Mouse (Mus musculus): Measurements from ENCODE around the gene Fuca1. TPM values are rescaled to one million over a fixed set of nuclear protein-coding genes. Genes with fewer than 3 reads are reported as not detected.

Gene Fuca1
- polyA plus RNA-seq, 1 experiment from 2014 or later, result 78.4 TPM

GRCm38 (mm10) chr4:135926861-135927260, 6.3 kb downstream of the Fuca1 start:
- ATAC-seq, result no peak
- H3K9ac ChIP-seq (ENCODE audit: low read depth, low read length), result no peak overlapping the region

DNA sequence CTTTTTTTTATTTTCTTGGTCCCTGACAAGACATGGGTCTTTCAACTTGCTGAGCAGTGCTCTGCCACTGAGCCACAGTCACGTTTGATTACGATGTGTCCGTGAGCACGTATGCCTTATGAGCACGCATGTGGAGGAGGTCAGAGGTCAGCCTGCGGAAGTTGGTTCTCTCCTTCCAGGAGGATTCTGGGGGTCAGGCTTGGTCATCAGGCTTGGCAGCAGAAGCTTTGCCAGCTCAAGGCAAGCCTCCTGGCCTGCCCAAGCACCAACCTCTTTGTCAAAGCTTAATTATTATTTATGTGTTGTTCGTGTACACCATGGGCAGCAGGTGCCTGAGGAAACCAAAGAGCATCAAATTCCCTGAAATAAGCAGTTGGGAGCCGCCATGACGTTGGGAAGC, 7.8 kb downstream of the Fuca1 start:
- 81% methylated on average over 9 of the region's 9 CpGs for WGBS
- no peak for ATAC-seq
- H3K27ac ChIP-seq (ENCODE audit: low read depth, low read length), result no peak overlapping the region
- no peaks in the 10 kb centered on the region for H3K27me3 ChIP-seq (replicated peaks; ENCODE audit: control insufficient read depth, insufficient read depth, low read length)
- no peaks in the 10 kb centered on the region for H3K9me3 ChIP-seq (ENCODE audit: control insufficient read depth, low read length)
- no peaks in the 10 kb centered on the region for H3K4me1 ChIP-seq (ENCODE audit: control insufficient read depth, insufficient read depth, low read depth, low read length)
- no peak overlapping the region for H3K9ac ChIP-seq (ENCODE audit: low read depth, low read length)
- no peak overlapping the region for H3K4me3 ChIP-seq (ENCODE audit: low read length)
- no peak overlapping the region for H3K4me2 ChIP-seq (ENCODE audit: low read length)
- H3K36me3 ChIP-seq (ENCODE audit: control insufficient read depth, insufficient read depth, low read length), result peaks cover 16% of the 10 kb centered on the region

More at GRCm38 (mm10) chr4:135926861-135927260, 6.3 kb downstream of the Fuca1 start:
- no peaks in the 10 kb centered on the region for H3K9me3 ChIP-seq (ENCODE audit: control insufficient read depth, low read length)
- H3K4me2 ChIP-seq (ENCODE audit: low read length), result no peak overlapping the region
- H3K4me1 ChIP-seq (ENCODE audit: control insufficient read depth, insufficient read depth, low read depth, low read length), result peaks cover 2% of the 10 kb centered on the region
- H3K27me3 ChIP-seq (replicated peaks; ENCODE audit: control insufficient read depth, insufficient read depth, low read length), result no peaks in the 10 kb centered on the region
- no peak overlapping the region for H3K27ac ChIP-seq (ENCODE audit: low read depth, low read length)
- WGBS, result 99% methylated on average over 3 of the region's 3 CpGs
- H3K36me3 ChIP-seq (ENCODE audit: control insufficient read depth, insufficient read depth, low read length), result peaks cover 8% of the 10 kb centered on the region; the same call in 1 of the 2 replicates
- no peak overlapping the region for H3K4me3 ChIP-seq (ENCODE audit: low read length)

GRCm38 (mm10) chr4:135929405-135929804, 8.9 kb downstream of the Fuca1 start:
- H3K9me3 ChIP-seq (ENCODE audit: control insufficient read depth, low read length), result no peaks in the 10 kb centered on the region
- no peak overlapping the region for H3K9ac ChIP-seq (ENCODE audit: low read depth, low read length)
- no peaks in the 10 kb centered on the region for H3K27me3 ChIP-seq (replicated peaks; ENCODE audit: control insufficient read depth, insufficient read depth, low read length)
- H3K4me2 ChIP-seq (ENCODE audit: low read length), result no peak overlapping the region
- H3K36me3 ChIP-seq (ENCODE audit: control insufficient read depth, insufficient read depth, low read length), result peaks cover 20% of the 10 kb centered on the region
- H3K4me1 ChIP-seq (ENCODE audit: control insufficient read depth, insufficient read depth, low read depth, low read length), result no peaks in the 10 kb centered on the region
- H3K4me3 ChIP-seq (ENCODE audit: low read length), result no peak overlapping the region
- ATAC-seq, result no peak
- WGBS, result 93% methylated on average over 5 of the region's 5 CpGs
- no peak overlapping the region for H3K27ac ChIP-seq (ENCODE audit: low read depth, low read length)

GRCm38 (mm10) chr4:135929828-135930227, 9.3 kb downstream of the Fuca1 start:
- Histone ChIP-seq H3K9ac (ENCODE audit: low read depth, low read length) (no peak overlapping the region), H3K9me3 (ENCODE audit: control insufficient read depth, low read length) (no peaks in the 10 kb centered on the region), H3K4me3 (ENCODE audit: low read length) (no peak overlapping the region), H3K27ac (ENCODE audit: low read depth, low read length) (no peak overlapping the region), H3K36me3 (ENCODE audit: control insufficient read depth, insufficient read depth, low read length) (peaks cover 22% of the 10 kb centered on the region), H3K4me2 (ENCODE audit: low read length) (no peak overlapping the region), H3K4me1 (ENCODE audit: control insufficient read depth, insufficient read depth, low read depth, low read length) (no peaks in the 10 kb centered on the region), H3K27me3 (replicated peaks; ENCODE audit: control insufficient read depth, insufficient read depth, low read length) (no peaks in the 10 kb centered on the region)
- WGBS, result 93% methylated on average over 9 of the region's 9 CpGs
- ATAC-seq, result no peak

DNA sequence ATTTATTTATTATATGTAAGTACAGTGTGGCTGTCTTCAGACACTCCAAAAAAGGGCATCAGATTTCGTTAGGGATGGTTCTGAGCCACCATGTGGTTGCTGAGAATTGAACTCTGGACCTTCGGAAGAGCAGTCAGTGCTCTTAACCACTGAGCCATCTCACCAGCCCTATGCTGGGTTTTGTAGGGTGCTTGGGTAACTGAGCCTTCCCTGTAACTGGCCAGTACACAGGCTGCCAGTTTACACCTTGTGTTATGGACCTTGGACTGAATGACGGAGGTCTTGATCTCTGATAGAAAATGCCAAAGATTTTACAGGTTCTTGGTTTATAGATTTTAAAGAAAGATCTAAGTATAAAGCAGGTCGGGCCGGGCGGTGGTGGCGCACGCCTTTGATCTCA, 9.7 kb downstream of the Fuca1 start:
- 97% methylated on average over 8 of the region's 8 CpGs for WGBS
- Histone ChIP-seq H3K36me3 (ENCODE audit: control insufficient read depth, insufficient read depth, low read length) (peaks cover 22% of the 10 kb centered on the region), H3K9ac (ENCODE audit: low read depth, low read length) (no peak overlapping the region), H3K27me3 (replicated peaks; ENCODE audit: control insufficient read depth, insufficient read depth, low read length) (no peaks in the 10 kb centered on the region), H3K4me3 (ENCODE audit: low read length) (no peak overlapping the region), H3K4me1 (ENCODE audit: control insufficient read depth, insufficient read depth, low read depth, low read length) (no peaks in the 10 kb centered on the region), H3K9me3 (ENCODE audit: control insufficient read depth, low read length) (no peaks in the 10 kb centered on the region), H3K4me2 (ENCODE audit: low read length) (no peak overlapping the region), H3K27ac (ENCODE audit: low read depth, low read length) (no peak overlapping the region)
- no peak for ATAC-seq

GRCm38 (mm10) chr4:135931832-135932231, 11.3 kb downstream of the Fuca1 start:
- no peak overlapping the region for H3K27ac ChIP-seq (ENCODE audit: low read depth, low read length)
- no peaks in the 10 kb centered on the region for H3K27me3 ChIP-seq (replicated peaks; ENCODE audit: control insufficient read depth, insufficient read depth, low read length)
- no peaks in the 10 kb centered on the region for H3K4me1 ChIP-seq (ENCODE audit: control insufficient read depth, insufficient read depth, low read depth, low read length)
- no peak overlapping the region for H3K4me3 ChIP-seq (ENCODE audit: low read length)
- no peak overlapping the region for H3K4me2 ChIP-seq (ENCODE audit: low read length)
- ATAC-seq, result no peak
- H3K9me3 ChIP-seq (ENCODE audit: control insufficient read depth, low read length), result no peaks in the 10 kb centered on the region
- no peak overlapping the region for H3K9ac ChIP-seq (ENCODE audit: low read depth, low read length)
- WGBS, result 73% methylated on average over 5 of the region's 5 CpGs
- H3K36me3 ChIP-seq (ENCODE audit: control insufficient read depth, insufficient read depth, low read length), result peaks cover 14% of the 10 kb centered on the region

DNA sequence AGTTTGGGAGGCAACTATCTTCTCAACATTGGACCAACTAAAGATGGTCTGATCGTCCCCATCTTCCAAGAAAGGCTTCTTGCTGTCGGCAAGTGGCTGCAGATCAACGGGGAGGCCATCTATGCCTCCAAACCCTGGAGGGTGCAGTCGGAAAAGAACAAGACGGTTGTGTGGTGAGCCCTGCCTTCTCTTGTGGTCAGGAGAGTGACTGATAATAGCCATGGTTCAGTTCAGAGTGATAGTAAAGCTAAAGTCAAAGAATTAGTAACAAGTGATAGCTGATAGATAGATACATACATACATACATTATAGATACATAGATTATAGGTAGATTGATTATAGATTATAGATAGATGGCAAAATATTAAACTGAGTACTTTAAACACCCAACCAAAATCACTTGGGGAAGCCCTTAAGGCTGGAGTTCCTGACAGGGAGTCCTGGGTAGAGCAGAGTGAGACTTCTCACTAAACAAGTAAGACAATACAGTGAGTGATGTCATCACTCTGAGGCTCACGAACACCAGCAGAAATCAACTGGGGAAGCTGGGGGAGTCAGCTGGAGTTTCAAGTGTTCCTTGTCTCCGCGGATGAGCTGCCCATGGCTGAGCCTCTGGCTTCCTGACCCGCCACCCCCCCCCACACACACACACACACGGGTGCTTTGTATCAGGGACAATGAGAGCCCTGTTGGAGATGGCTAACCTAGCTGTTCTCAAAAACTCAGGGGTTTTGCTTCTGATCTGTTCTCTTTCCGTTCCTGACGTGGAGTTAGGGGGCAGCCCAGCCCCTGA, 14.4 kb downstream of the Fuca1 start:
- Histone ChIP-seq H3K9me3 (ENCODE audit: control insufficient read depth, low read length) (no peaks in the 10 kb centered on the region), H3K9ac (ENCODE audit: low read depth, low read length) (no peak overlapping the region)

GRCm38 (mm10) chr4:135935502-135935901, 15.0 kb downstream of the Fuca1 start:
- no peaks in the 10 kb centered on the region for H3K4me1 ChIP-seq (ENCODE audit: control insufficient read depth, insufficient read depth, low read depth, low read length)
- H3K9me3 ChIP-seq (ENCODE audit: control insufficient read depth, low read length), result no peaks in the 10 kb centered on the region
- WGBS, result 62% methylated on average over 5 of the region's 5 CpGs
- no peaks in the 10 kb centered on the region for H3K27me3 ChIP-seq (replicated peaks; ENCODE audit: control insufficient read depth, insufficient read depth, low read length)
- H3K4me3 ChIP-seq (ENCODE audit: low read length), result no peak overlapping the region
- H3K36me3 ChIP-seq (ENCODE audit: control insufficient read depth, insufficient read depth, low read length), result peaks cover 18% of the 10 kb centered on the region
- H3K9ac ChIP-seq (ENCODE audit: low read depth, low read length), result no peak overlapping the region
- H3K27ac ChIP-seq (ENCODE audit: low read depth, low read length), result no peak overlapping the region
- no peak overlapping the region for H3K4me2 ChIP-seq (ENCODE audit: low read length)
- no peak for ATAC-seq

More for the DNA sequence above, 14.4 kb downstream of the Fuca1 start:
- Histone ChIP-seq H3K4me1 (ENCODE audit: control insufficient read depth, insufficient read depth, low read depth, low read length) (no peaks in the 10 kb centered on the region), H3K4me3 (ENCODE audit: low read length) (no peak overlapping the region), H3K27ac (ENCODE audit: low read depth, low read length) (no peak overlapping the region), H3K36me3 (ENCODE audit: control insufficient read depth, insufficient read depth, low read length) (peaks cover 18% of the 10 kb centered on the region), H3K4me2 (ENCODE audit: low read length) (no peak overlapping the region), H3K27me3 (replicated peaks; ENCODE audit: control insufficient read depth, insufficient read depth, low read length) (no peaks in the 10 kb centered on the region)
- WGBS, result 45% methylated on average over 12 of the region's 12 CpGs
- ATAC-seq, result no peak

DNA sequence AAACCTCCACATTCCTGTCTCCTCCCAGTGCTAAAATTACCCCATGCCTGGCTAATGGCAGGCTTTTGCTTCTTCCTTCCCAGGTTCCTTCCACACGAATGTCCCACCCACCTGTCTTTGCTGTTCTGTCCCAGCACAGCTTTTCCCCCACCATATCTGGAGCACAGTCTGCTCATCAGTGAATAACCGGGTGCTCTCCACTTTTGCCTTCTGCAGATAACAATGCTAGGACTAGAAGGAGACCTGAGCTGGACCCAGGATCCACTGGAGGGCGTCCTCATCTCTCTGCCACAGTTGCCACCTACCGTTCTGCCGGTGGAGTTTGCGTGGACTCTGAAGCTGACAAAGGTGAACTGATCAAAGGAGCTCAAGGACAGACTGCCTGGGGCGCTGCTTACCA, 18.3 kb downstream of the Fuca1 start:
- ATAC-seq, result no peak
- no peak overlapping the region for H3K9ac ChIP-seq (ENCODE audit: low read depth, low read length)
- H3K36me3 ChIP-seq (ENCODE audit: control insufficient read depth, insufficient read depth, low read length), result peaks cover 12% of the 10 kb centered on the region
- H3K27ac ChIP-seq (ENCODE audit: low read depth, low read length), result no peak overlapping the region
- H3K4me1 ChIP-seq (ENCODE audit: control insufficient read depth, insufficient read depth, low read depth, low read length), result no peaks in the 10 kb centered on the region
- no peaks in the 10 kb centered on the region for H3K27me3 ChIP-seq (replicated peaks; ENCODE audit: control insufficient read depth, insufficient read depth, low read length)
- no peaks in the 10 kb centered on the region for H3K9me3 ChIP-seq (ENCODE audit: control insufficient read depth, low read length)
- H3K4me3 ChIP-seq (ENCODE audit: low read length), result no peak overlapping the region
- WGBS, result 90% methylated on average over 7 of the region's 7 CpGs
- no peak overlapping the region for H3K4me2 ChIP-seq (ENCODE audit: low read length)
